Mouse (Mus musculus) spleen, postnatal 14 days (tissue): ENCODE data around the gene Igfbp4.

Experiments
- DNase-seq, 2 experiments: peaks; one replicate each; pipeline ENCODE4 v3.0.0; 2021 to 2022; ENCODE audit warnings: low spot score in 2 of 2

Igfbp4 gene

GRCm38 (mm10) chr11:99041051-99041729, at the start of gene Igfbp4:
Gene Igfbp4 (plus strand): TSS chr11:99041244.
- DNase-seq: peak in 1 of 2 experiments; percentile 25

GRCm38 (mm10) chr11:98995987-98996386, 45.1 kb upstream of the Igfbp4 start:
- DNase-seq: no peak

GRCm38 (mm10) chr11:98997659-98998058, 43.4 kb upstream of the Igfbp4 start:
- no peak for DNase-seq

GRCm38 (mm10) chr11:98998776-98999175, 42.3 kb upstream of the Igfbp4 start:
- no peak for DNase-seq

GRCm38 (mm10) chr11:98999243-98999642, 41.8 kb upstream of the Igfbp4 start:
- no peak for DNase-seq

GRCm38 (mm10) chr11:99006788-99007187, 34.3 kb upstream of the Igfbp4 start:
- no peak for DNase-seq

- no peak for DNase-seq
Measured at GRCm38 (mm10) chr11:99010124-99010523, 30.9 kb upstream of the Igfbp4 start.

- no peak for DNase-seq
Measured at GRCm38 (mm10) chr11:99010706-99011105, 30.3 kb upstream of the Igfbp4 start.

GRCm38 (mm10) chr11:99013856-99014255, 27.2 kb upstream of the Igfbp4 start:
- no peak for DNase-seq

- DNase-seq: no peak
Measured at GRCm38 (mm10) chr11:99019844-99020243, 21.2 kb upstream of the Igfbp4 start.

GRCm38 (mm10) chr11:99022384-99022933, 18.6 kb upstream of the Igfbp4 start:
- DNase-seq: no peak

GRCm38 (mm10) chr11:99023094-99023493, 17.9 kb upstream of the Igfbp4 start:
- no peak for DNase-seq

GRCm38 (mm10) chr11:99023500-99024467, 17.3 kb upstream of the Igfbp4 start, which contains the start of gene Top2a:
Gene Top2a (minus strand): TSS chr11:99024189.
- DNase-seq: peak; percentile 89 to 92

GRCm38 (mm10) chr11:99024468-99025134, 16.4 kb upstream of the Igfbp4 start:
- DNase-seq: no peak

GRCm38 (mm10) chr11:99025878-99026277, 15.2 kb upstream of the Igfbp4 start:
- DNase-seq: no peak

- no peak for DNase-seq
Measured at GRCm38 (mm10) chr11:99026899-99027440, 14.1 kb upstream of the Igfbp4 start.

- DNase-seq: no peak
Measured at GRCm38 (mm10) chr11:99035350-99035749, 5.7 kb upstream of the Igfbp4 start.

- DNase-seq: no peak
Measured at GRCm38 (mm10) chr11:99036254-99036653, 4.8 kb upstream of the Igfbp4 start.

- peak; percentile 42 to 54 for DNase-seq
Measured at GRCm38 (mm10) chr11:99039782-99040181, 1.3 kb upstream of the Igfbp4 start.

GRCm38 (mm10) chr11:99040346-99040974, 584 bp upstream of the Igfbp4 start:
- no peak for DNase-seq
